Mouse (Mus musculus) limb, embryonic 14.5 days (tissue): ENCODE data around the gene Tom1l1. TPM values are rescaled to one million over a fixed set of nuclear protein-coding genes. Genes with fewer than 3 reads are reported as not detected.

Experiments used
- ATAC-seq: fragments of 200-750 bp; cut with Nextera tagmentation; 2 replicates; pipeline ENCODE4 v1.8.0; 2017; ENCODE audit warnings: low read depth, moderate number of reproducible peaks, moderate TSS enrichment; ENCODE audit not compliant: low FRiP score
- DNase-seq: peaks from one replicate; pipeline ENCODE4 v3.0.0-alpha.2; 2015; ENCODE audit warnings: low spot score
- H3K27ac ChIP-seq: fragments of 300-500 bp; sonication (generic); replicated peaks from 2 replicates; pipeline ENCODE4 v1.5.1; 2014; ENCODE audit warnings: low read depth, mild to moderate bottlenecking, low read length, moderate library complexity, mixed read lengths
- H3K27me3 ChIP-seq: fragments of 300-500 bp; sonication (generic); 2 replicates; pipeline ENCODE4 v1.6.1; 2014; ENCODE audit warnings: low read length, mixed read lengths; ENCODE audit not compliant: control insufficient read depth, insufficient read depth
- H3K36me3 ChIP-seq: fragments of 300-500 bp; sonication (generic); 2 replicates; pipeline ENCODE4 v1.6.1; 2014; ENCODE audit warnings: mild to moderate bottlenecking, low read length, moderate library complexity, mixed read lengths; ENCODE audit not compliant: control insufficient read depth, insufficient read depth
- H3K4me1 ChIP-seq: fragments of 300-500 bp; sonication (generic); 2 replicates; pipeline ENCODE4 v1.6.1; 2014; ENCODE audit warnings: antibody characterized with exemption, low read length, mixed read lengths; ENCODE audit not compliant: control insufficient read depth, insufficient read depth
- H3K4me2 ChIP-seq: fragments of 300-500 bp; sonication (generic); replicated peaks from 2 replicates; pipeline ENCODE4 v1.6.1; 2014; ENCODE audit warnings: low read depth, mild to moderate bottlenecking, low read length, moderate library complexity; ENCODE audit not compliant: severe bottlenecking
- H3K4me3 ChIP-seq: fragments of 300-500 bp; sonication (generic); replicated peaks from 2 replicates; pipeline ENCODE4 v1.5.1; 2014; ENCODE audit warnings: low read length
- H3K9ac ChIP-seq: fragments of 300-500 bp; sonication (generic); 2 replicates; pipeline ENCODE4 v1.6.1; 2014; ENCODE audit warnings: mild to moderate bottlenecking, low read depth, low read length, moderate library complexity; ENCODE audit not compliant: severe bottlenecking
- H3K9me3 ChIP-seq: fragments of 300-500 bp; sonication (generic); 2 replicates; pipeline ENCODE4 v1.6.1; 2016; ENCODE audit warnings: low read length; ENCODE audit not compliant: control insufficient read depth
- POLR2A ChIP-seq: fragments of 200-500 bp; IDR thresholded peaks from 2 replicates; pipeline ENCODE4 v1.8.0; 2012; ENCODE audit warnings: inconsistent platforms, mild to moderate bottlenecking, moderate library complexity, borderline replicate concordance; ENCODE audit not compliant: insufficient read depth, insufficient read length; ENCODE audit errors: extremely low read depth
- WGBS: fragments of 180-500 bp; shearing (Covaris S2); extraction: QIAGEN DNeasy Blood & Tissue Kit; methylation state at CpG from one replicate; pipeline ENCODE4 v1.1.7; 2014; 5-methylcytosine and 5-hydroxymethylcytosine counted together
- polyA plus RNA-seq, 2 experiments: library from polyadenylated mRNA; depleted of rRNA in 1 of 2; stranded (reverse) in 1 of 2; unstranded in 1 of 2; fragments of >200 nt; fragmentation: Nextera tagmentation in 1 of 2; extraction: Ambion mirVana in 1 of 2; gene quantifications; 2 replicates each; pipeline versions ENCODE4 v1.2.1 to v1.2.3; 2012 to 2014

Tom1l1 gene
- polyA plus RNA-seq, 2 experiments: 18.4 to 32.9 TPM

DNA sequence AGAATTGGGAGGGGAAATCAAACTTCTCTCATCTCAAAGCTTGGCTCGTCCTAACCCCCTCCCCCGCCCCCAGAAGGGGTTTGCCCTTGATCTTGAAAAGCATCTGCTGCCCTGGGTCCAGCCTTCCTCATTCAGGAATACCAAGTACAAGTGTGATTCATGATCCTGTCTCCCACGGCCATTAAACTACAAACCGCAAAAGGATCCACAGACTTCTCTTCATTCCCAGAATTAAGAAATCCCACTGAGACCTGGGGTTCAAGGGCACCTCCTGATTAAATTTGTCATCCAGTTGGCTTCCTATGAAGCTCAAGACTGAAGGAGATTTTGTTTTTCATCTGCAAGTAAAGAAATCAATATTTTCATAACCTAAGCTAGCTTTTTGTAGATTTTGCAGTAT, 6.0 kb upstream of the Tom1l1 start:
- no peaks in the 10 kb centered on the region for H3K9me3 ChIP-seq
- no peaks in the 10 kb centered on the region for H3K36me3 ChIP-seq
- no peak overlapping the region for H3K9ac ChIP-seq
- no peak for TF ChIP-seq POLR2A
- no peak overlapping the region for H3K4me3 ChIP-seq
- H3K27ac ChIP-seq: no peak overlapping the region
- DNase-seq: no peak
- no peak for ATAC-seq
- H3K27me3 ChIP-seq: no peaks in the 10 kb centered on the region
- no peak overlapping the region for H3K4me2 ChIP-seq
- WGBS: 57% methylated on average over 4 of the region's 4 CpGs
- H3K4me1 ChIP-seq: no peaks in the 10 kb centered on the region

DNA sequence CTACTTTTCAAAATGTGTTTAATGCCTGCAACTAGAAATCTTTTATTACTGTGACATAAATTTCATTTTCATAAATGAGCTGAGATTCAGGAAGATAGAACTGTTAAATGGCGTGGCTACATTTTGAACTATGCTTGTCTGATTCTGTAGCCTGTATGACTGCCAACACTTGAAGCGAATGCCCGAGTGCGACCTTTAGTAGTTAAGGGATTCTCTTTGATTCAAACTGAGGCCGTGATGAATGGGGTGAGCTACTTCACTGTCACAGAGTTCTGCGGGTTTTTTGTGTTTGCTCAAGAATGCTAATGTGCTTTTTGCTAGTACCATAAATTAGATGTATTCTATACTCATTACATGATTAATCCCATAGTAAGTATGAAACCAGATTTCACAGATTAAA, 2.2 kb upstream of the Tom1l1 start:
- Histone ChIP-seq H3K27me3 (0 out of 2 replicates have a peak, but pooled peaks cover 5% of the 10 kb centered on the region), H3K36me3 (no peaks in the 10 kb centered on the region), H3K4me3 (no peak overlapping the region), H3K9ac (no peak overlapping the region), H3K9me3 (no peaks in the 10 kb centered on the region), H3K27ac (no peak overlapping the region), H3K4me1 (no peaks in the 10 kb centered on the region; the same call in 1 of the 2 replicates), H3K4me2 (no peak overlapping the region)
- ATAC-seq: no peak
- WGBS: 47% methylated on average over 6 of the region's 6 CpGs
- TF ChIP-seq POLR2A: no peak
- DNase-seq: no peak

DNA sequence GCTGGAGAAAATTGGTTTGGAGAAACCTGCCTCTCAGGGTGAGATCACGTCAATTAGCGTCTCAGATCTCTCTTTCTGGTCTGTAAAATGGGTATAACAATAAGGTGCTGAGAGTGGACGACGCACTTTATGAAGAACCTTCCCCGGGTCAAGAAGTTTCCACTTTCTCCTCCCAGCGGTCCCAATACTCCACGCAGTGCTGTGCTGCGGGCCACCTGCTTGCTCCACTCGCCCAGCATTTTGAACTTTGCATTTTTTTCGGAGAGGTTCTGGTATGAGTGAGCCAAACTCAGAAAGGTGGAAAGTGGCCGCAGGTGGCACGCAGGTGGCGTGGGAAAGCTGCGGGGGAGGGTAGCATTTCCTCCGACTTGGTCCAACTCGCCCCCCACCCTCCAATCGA, 1.1 kb downstream of the Tom1l1 start:
- Histone ChIP-seq H3K9ac (peak overlapping the region; percentile 60), H3K4me1 (no peaks in the 10 kb centered on the region; the same call in 1 of the 2 replicates), H3K27ac (no peak overlapping the region), H3K36me3 (peaks cover 3% of the 10 kb centered on the region; the same call in 1 of the 2 replicates), H3K4me2 (peak overlapping the region; percentile 85), H3K9me3 (no peaks in the 10 kb centered on the region), H3K4me3 (peak overlapping the region; percentile 58), H3K27me3 (0 out of 2 replicates have a peak, but pooled peaks cover 5% of the 10 kb centered on the region)
- WGBS: 3% methylated on average over 17 of the region's 17 CpGs
- TF ChIP-seq POLR2A: no peak
- no peak for ATAC-seq
- DNase-seq: no peak

DNA sequence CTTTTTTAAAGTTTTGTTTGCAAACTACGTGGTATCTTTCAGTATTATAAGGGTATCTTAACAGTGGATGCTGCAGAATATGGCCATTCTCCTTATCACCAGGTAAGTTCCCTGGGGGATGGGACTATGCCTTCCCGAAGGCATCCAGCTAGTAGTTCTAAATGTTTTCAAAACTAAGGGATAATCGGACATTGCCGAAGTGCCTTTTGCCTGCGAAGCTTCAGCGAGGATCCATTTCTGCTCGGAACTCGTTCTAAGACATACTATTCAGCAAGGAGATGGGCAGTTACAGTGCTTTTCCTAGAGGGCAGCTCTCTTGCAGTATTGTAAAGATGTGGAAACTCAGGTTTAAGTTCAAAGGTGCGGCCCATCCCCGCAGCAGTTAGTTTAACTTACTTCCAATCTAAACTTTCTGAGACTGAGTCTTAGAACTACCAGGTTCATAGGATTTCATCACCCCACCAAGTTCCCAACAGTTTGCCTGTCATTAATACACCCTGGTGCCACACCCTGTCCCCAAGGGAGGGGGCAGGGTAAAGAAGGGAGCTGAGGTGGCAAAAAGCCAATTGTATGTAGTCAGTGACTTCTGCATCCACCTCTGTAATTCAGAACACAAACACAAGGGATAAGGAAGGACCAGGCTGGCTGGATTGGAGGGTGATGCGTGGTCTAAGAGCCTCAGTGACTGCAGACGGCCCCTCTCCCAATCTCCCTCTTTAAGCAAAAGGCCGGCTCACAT, 1.7 kb downstream of the Tom1l1 start:
- 72% methylated on average over 13 of the region's 13 CpGs for WGBS
- H3K9ac ChIP-seq: peak overlapping the region; percentile 60; the same call in 1 of the 2 replicates
- peak overlapping the region; percentile 85 for H3K4me2 ChIP-seq
- DNase-seq (peak; percentile 37), ATAC-seq (no peak)
- H3K4me3 ChIP-seq: peak overlapping the region; percentile 58
- H3K27ac ChIP-seq: no peak overlapping the region
- H3K9me3 ChIP-seq: no peaks in the 10 kb centered on the region
- 0 out of 2 replicates have a peak, but pooled peaks cover 5% of the 10 kb centered on the region for H3K27me3 ChIP-seq
- peaks cover 3% of the 10 kb centered on the region; the same call in 1 of the 2 replicates for H3K36me3 ChIP-seq
- H3K4me1 ChIP-seq: no peaks in the 10 kb centered on the region; the same call in 1 of the 2 replicates
- TF ChIP-seq POLR2A: no peak

DNA sequence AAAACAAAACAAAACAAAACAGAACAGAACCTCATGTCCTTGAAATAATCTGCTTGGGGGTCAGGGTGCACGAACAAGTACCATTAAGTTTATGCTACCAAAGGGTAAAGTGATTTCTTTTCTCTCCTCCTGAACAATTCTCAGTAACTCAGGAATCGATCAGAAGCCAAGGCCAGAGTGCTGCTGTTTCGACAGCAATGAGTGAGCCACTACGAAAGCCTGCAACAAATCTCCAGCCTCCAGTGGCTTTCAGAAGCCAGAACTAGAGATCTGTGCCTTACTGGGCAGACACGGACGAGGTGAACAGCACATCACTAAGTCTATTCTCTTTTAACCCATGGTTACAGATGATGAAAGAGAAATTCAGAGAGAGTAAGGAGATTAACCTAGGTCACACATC, 3.0 kb downstream of the Tom1l1 start:
- no peaks in the 10 kb centered on the region; the same call in 1 of the 2 replicates for H3K4me1 ChIP-seq
- TF ChIP-seq POLR2A: no peak
- H3K36me3 ChIP-seq: peaks cover 3% of the 10 kb centered on the region; the same call in 1 of the 2 replicates
- no peaks in the 10 kb centered on the region for H3K9me3 ChIP-seq
- 75% methylated on average over 6 of the region's 6 CpGs for WGBS
- H3K27me3 ChIP-seq: 0 out of 2 replicates have a peak, but pooled peaks cover 5% of the 10 kb centered on the region
- H3K9ac ChIP-seq: no peak overlapping the region
- ATAC-seq (no peak), DNase-seq (no peak)
- H3K4me2 ChIP-seq: no peak overlapping the region
- no peak overlapping the region for H3K27ac ChIP-seq
- no peak overlapping the region for H3K4me3 ChIP-seq
